Mouse (Mus musculus) liver, embryonic 15.5 days (tissue): ENCODE measurements at regions not wholly inside any gene's neighbourhood (a gene's known extent, or its start where the extent isn't known, plus 50 kb on each side); places are given as distances from the start of the nearest gene placed in this dataset.

ENCODE experiments used
- ATAC-seq: fragments of 200-750 bp; cut with Nextera tagmentation; 2 replicates; pipeline ENCODE4 v1.8.0; 2017; ENCODE audit warnings: moderate number of reproducible peaks, mild to moderate bottlenecking, moderate library complexity; ENCODE audit not compliant: insufficient read depth
- H3K27ac ChIP-seq: fragments of 300-500 bp; sonication (generic); replicated peaks from 2 replicates; pipeline ENCODE4 v1.5.1; 2015; ENCODE audit warnings: mild to moderate bottlenecking, inconsistent platforms
- H3K27me3 ChIP-seq: fragments of 300-500 bp; sonication (generic); 2 replicates; pipeline ENCODE4 v1.6.1; 2015; ENCODE audit warnings: mild to moderate bottlenecking, inconsistent platforms
- H3K36me3 ChIP-seq: fragments of 300-500 bp; sonication (generic); replicated peaks from 2 replicates; pipeline ENCODE4 v1.6.1; 2015; ENCODE audit warnings: moderate library complexity, mild to moderate bottlenecking, inconsistent platforms
- H3K4me1 ChIP-seq: fragments of 300-500 bp; sonication (generic); replicated peaks from 2 replicates; pipeline ENCODE4 v1.6.1; 2015; ENCODE audit warnings: inconsistent platforms
- H3K4me2 ChIP-seq: fragments of 300-500 bp; sonication (generic); 2 replicates; pipeline ENCODE4 v1.6.1; 2015; ENCODE audit warnings: moderate library complexity, mild to moderate bottlenecking, inconsistent platforms
- H3K4me3 ChIP-seq: fragments of 300-500 bp; sonication (generic); replicated peaks from 2 replicates; pipeline ENCODE4 v1.5.1; 2015; ENCODE audit warnings: mild to moderate bottlenecking, inconsistent platforms
- H3K9ac ChIP-seq: fragments of 300-500 bp; sonication (generic); 2 replicates; pipeline ENCODE4 v1.6.1; 2015; ENCODE audit warnings: moderate library complexity, mild to moderate bottlenecking, inconsistent platforms
- H3K9me3 ChIP-seq: fragments of 300-500 bp; sonication (generic); replicated peaks from 2 replicates; pipeline ENCODE4 v1.6.1; 2016; ENCODE audit warnings: inconsistent platforms
- WGBS: fragments of 180-500 bp; shearing (Covaris S2); methylation state at CpG from one replicate; pipeline ENCODE4 v1.1.7; 2015; ENCODE audit warnings: mixed read lengths; ENCODE audit not compliant: insufficient replicate concordance; 5-methylcytosine and 5-hydroxymethylcytosine counted together

DNA sequence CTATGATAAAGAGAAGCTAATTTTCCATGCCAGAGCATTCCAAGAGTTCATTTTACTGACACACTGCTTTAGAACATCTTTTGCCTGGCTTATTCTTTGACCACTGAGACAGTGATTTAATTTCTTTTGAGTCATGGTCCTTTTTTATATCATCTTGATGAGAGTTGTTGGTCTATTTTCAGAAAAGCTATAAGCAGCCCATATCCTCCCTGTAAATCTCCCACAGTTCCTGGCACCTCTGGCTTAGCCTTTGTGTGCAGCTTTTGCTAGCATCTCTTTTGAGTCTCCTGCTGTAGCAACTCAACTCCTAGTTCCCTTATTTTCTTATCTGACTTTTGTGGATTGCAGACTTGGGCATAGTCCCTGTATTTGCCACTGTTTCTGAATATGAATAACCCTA is 207.5 kb upstream of the 4931417E11Rik start:
- H3K27ac ChIP-seq: no peak overlapping the region
- ATAC-seq: no peak

DNA sequence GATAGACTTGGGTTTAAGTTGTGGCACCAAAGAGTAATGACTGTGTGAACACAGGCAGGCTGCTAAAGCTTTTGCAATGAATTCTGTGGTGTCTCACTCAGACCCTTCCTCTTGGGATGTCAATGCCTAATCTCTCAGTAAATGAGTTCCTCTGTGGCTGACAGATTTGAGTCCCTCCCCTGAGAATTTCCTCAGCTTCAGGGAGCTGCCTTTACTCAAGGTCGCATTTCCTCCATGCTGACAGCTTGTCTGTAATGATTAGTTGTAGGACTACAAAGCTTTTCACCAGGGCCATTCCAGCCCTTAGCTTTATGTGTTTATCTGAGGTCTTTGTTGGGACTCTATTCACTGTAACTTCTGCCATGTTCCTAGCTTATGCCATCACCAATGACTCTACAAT is 199.9 kb upstream of the 4931417E11Rik start:
- Histone ChIP-seq H3K27ac (no peak overlapping the region), H3K4me1 (no peaks in the 10 kb centered on the region), H3K4me2 (no peak overlapping the region), H3K9me3 (no peaks in the 10 kb centered on the region), H3K9ac (no peak overlapping the region), H3K27me3 (no peaks in the 10 kb centered on the region), H3K4me3 (no peak overlapping the region), H3K36me3 (no peaks in the 10 kb centered on the region)
- 0% methylated on average over 1 of the region's 1 CpGs for WGBS
- no peak for ATAC-seq

More for the DNA sequence above, 207.5 kb upstream of the 4931417E11Rik start:
- no peak overlapping the region for H3K9ac ChIP-seq
- H3K4me3 ChIP-seq: no peak overlapping the region
- no peaks in the 10 kb centered on the region for H3K4me1 ChIP-seq
- no peak overlapping the region for H3K4me2 ChIP-seq
- no peaks in the 10 kb centered on the region for H3K36me3 ChIP-seq
- no peaks in the 10 kb centered on the region for H3K9me3 ChIP-seq
- H3K27me3 ChIP-seq: no peaks in the 10 kb centered on the region

DNA sequence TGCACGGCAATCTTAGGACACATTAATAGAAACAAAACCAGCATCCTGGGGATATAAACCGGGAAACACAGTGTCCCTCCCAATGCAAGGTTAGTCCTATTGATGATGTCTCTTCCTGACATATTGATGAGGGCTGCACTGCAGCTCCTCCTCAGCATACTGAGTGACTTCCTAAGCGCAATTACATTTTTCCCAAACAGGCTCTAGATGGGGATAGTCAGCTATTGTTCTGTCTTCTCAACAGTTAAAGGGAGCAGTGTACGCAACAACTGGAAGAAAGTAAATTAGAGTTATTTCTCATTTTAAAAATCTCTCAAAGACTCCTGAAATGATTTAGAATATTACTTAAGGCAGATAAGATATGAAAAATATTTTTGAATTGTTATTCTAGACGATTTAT is 189.5 kb upstream of the 4931417E11Rik start:
- ATAC-seq: no peak
- no peaks in the 10 kb centered on the region for H3K4me1 ChIP-seq
- no peak overlapping the region for H3K27ac ChIP-seq
- no peaks in the 10 kb centered on the region for H3K9me3 ChIP-seq
- no peak overlapping the region for H3K4me3 ChIP-seq
- H3K27me3 ChIP-seq: no peaks in the 10 kb centered on the region
- no peak overlapping the region for H3K4me2 ChIP-seq
- H3K9ac ChIP-seq: no peak overlapping the region
- 63% methylated on average over 5 of the region's 5 CpGs for WGBS
- H3K36me3 ChIP-seq: no peaks in the 10 kb centered on the region

DNA sequence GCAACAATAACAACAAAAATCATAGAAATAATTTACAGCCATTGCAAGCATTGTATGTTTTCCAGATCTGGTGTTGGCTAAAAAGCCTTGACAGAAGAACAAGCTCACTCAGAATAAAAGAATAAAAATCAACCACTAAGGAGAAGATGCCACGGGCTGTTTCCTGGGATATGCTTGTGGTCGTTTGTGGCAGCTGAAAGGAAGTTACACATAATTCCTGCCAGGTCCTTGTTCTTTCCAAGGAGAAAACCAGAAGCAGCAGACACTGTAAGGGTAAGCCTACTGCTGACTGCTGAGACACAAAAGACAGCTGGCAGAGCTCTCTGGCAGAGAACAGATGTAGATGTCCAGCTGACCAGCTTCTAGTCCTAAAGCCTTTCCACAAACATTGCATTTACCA is 175.9 kb upstream of the 4931417E11Rik start:
- no peak overlapping the region for H3K27ac ChIP-seq

DNA sequence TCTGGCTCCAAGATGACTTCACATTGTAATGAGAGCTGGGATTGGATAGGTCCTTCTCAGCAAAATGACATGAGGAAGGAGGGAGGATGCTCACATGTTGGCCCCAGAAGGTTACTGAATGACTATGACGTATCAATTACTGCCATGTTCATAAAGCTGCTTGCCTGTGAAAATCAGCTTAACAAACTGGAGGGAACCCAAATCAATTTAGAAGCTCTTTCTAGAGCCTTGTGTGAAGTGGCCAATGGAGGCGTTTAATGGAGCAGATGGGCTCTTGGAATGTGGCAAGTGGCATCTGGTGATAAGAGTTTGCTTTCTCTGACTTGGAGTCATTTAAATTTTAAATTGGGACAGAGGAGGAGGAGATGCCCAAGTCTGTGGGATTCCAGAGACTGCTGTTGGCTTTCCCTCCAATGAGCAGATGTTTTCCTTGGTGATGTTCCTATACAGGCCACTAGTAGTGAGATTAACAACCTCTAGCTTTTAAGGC is 175.4 kb upstream of the 4931417E11Rik start:
- WGBS: 47% methylated on average over 2 of the region's 2 CpGs

More for the DNA sequence above, 175.9 kb upstream of the 4931417E11Rik start:
- no peaks in the 10 kb centered on the region for H3K9me3 ChIP-seq
- H3K4me3 ChIP-seq: no peak overlapping the region
- H3K9ac ChIP-seq: no peak overlapping the region
- H3K4me1 ChIP-seq: no peaks in the 10 kb centered on the region
- H3K4me2 ChIP-seq: no peak overlapping the region
- no peaks in the 10 kb centered on the region for H3K27me3 ChIP-seq
- WGBS: 14% methylated on average over 2 of the region's 2 CpGs
- H3K36me3 ChIP-seq: no peaks in the 10 kb centered on the region
- ATAC-seq: no peak

DNA sequence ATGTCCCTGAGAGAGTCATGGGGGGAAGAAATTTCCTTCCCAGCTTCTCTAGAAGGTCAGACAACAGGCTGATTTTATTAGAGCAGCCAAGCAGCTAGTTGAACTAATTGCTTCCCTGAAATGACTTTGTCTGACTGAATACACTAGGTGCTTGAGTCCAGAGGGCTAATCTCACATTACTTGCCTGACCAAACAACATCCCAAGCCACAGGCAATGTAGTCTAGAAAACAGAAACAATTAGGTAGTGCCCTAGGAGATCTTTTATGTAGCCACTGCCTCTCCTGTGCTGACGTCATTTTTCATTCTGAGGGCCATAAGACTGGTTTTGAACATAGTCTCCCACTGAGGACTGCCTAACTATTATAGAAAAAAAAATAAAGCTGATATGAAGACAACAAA is 159.1 kb upstream of the 4931417E11Rik start:
- Histone ChIP-seq H3K9me3 (no peaks in the 10 kb centered on the region), H3K4me1 (no peaks in the 10 kb centered on the region), H3K27ac (no peak overlapping the region), H3K27me3 (no peaks in the 10 kb centered on the region), H3K4me2 (no peak overlapping the region), H3K36me3 (no peaks in the 10 kb centered on the region), H3K4me3 (no peak overlapping the region), H3K9ac (no peak overlapping the region)
- no peak for ATAC-seq
- 60% methylated on average over 1 of the region's 1 CpGs for WGBS

More for the DNA sequence above, 175.4 kb upstream of the 4931417E11Rik start:
- H3K27me3 ChIP-seq: no peaks in the 10 kb centered on the region
- H3K4me1 ChIP-seq: no peaks in the 10 kb centered on the region
- H3K4me3 ChIP-seq: no peak overlapping the region
- no peaks in the 10 kb centered on the region for H3K36me3 ChIP-seq
- no peak overlapping the region for H3K27ac ChIP-seq
- H3K9ac ChIP-seq: no peak overlapping the region
- ATAC-seq: no peak
- H3K4me2 ChIP-seq: no peak overlapping the region
- H3K9me3 ChIP-seq: no peaks in the 10 kb centered on the region

DNA sequence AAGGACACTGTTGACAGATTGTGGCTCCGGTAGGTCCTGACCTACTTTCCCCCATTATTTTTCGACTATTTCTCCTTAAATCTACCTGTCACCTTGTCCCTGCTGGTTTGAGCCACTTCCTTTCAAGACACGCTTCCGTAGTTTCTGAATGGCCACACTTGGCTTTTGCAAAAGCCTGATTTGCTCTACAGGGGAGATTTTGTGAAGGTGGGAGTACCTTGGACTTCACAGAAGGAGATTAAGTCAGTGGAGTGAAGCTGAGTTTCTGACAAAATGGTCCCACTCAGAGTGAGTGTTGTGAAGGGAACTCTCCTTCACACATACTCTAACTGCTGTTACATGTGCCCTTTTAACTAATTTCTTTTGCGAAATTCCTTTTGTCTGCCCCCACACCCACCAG is 157.0 kb upstream of the 4931417E11Rik start:
- no peaks in the 10 kb centered on the region for H3K36me3 ChIP-seq
- no peak overlapping the region for H3K27ac ChIP-seq
- H3K9ac ChIP-seq: no peak overlapping the region
- no peak overlapping the region for H3K4me2 ChIP-seq
- 69% methylated on average over 5 of the region's 5 CpGs for WGBS
- no peaks in the 10 kb centered on the region for H3K9me3 ChIP-seq
- no peaks in the 10 kb centered on the region for H3K27me3 ChIP-seq
- no peak for ATAC-seq
- H3K4me1 ChIP-seq: no peaks in the 10 kb centered on the region
- H3K4me3 ChIP-seq: no peak overlapping the region

DNA sequence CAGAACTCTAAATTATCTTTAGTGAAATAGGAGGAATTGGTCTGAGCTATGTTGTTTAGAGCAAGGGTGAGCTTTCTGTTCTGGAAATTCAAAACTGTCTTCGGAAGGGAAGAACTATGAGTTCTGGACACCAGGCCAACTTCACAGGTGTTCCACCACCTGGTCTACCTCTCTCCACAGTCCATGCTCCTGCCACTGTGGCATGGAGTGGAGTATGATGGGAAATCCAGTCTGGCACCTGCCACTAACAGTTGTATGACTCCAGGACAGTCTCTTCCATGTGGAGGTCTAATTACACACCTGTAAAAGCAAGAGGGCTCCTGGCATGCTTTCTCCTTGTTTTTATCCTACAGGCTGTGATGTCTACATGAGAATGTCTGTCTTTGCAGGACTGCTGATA is 154.7 kb upstream of the 4931417E11Rik start:
- H3K27ac ChIP-seq: no peak overlapping the region
- no peak overlapping the region for H3K4me3 ChIP-seq
- no peaks in the 10 kb centered on the region for H3K9me3 ChIP-seq
- no peaks in the 10 kb centered on the region for H3K27me3 ChIP-seq
- no peaks in the 10 kb centered on the region for H3K36me3 ChIP-seq
- H3K9ac ChIP-seq: no peak overlapping the region
- no peaks in the 10 kb centered on the region for H3K4me1 ChIP-seq
- 49% methylated on average over 1 of the region's 1 CpGs for WGBS
- ATAC-seq: no peak
- no peak overlapping the region for H3K4me2 ChIP-seq

DNA sequence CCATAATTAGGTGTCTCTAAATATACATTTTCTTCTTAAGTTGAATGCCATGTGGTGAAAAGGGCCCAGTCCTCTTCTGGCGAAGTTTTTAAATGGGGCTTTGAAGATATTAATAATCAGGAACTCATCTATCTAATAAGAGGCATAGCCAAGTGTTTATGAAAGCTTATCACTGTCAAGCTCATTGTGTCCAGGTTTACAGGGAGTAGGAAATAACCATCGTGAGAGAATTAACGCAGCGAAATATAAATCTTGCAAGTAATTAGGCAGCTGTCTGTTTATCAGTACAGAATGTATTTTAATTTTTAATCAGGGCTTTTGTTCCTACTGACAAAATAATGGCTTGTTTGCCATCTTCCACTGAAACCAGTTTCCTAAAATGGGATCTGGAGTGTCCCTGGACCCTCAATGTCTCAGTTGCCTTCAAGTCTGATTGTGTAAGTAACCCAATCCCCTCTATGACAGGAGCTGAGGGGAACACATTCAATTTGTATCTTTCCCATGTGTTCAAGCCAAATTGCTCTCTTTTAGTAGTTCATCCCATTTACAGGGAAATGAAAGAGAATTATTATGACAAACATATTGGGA is 152.5 kb upstream of the 4931417E11Rik start:
- H3K36me3 ChIP-seq: no peaks in the 10 kb centered on the region
- no peak for ATAC-seq
- H3K4me2 ChIP-seq: no peak overlapping the region
- no peak overlapping the region for H3K4me3 ChIP-seq
- no peaks in the 10 kb centered on the region for H3K4me1 ChIP-seq
- H3K27me3 ChIP-seq: no peaks in the 10 kb centered on the region
- no peak overlapping the region for H3K27ac ChIP-seq
- H3K9me3 ChIP-seq: no peaks in the 10 kb centered on the region
- H3K9ac ChIP-seq: no peak overlapping the region
- WGBS: 67% methylated on average over 4 of the region's 4 CpGs

DNA sequence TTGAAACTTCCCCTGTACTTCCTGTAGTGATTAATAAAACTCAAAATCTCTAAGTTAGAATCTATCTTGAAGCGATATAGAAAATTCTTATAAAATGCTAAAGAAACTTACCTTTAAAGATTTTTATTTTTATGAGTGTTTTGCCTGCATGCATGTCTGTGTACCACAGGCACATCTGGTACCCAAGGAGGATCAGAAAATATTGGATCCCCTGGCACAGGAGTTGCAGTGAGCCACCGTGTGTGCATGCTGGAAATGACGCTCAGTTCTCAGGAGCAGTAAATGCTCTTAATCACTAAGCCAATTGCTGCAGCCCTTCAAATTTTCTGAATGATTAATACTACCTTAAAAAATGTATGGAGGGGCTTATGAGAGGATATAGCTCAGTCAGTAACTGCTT is 142.8 kb upstream of the 4931417E11Rik start:
- Histone ChIP-seq H3K4me1 (no peaks in the 10 kb centered on the region), H3K4me3 (no peak overlapping the region), H3K27ac (no peak overlapping the region), H3K27me3 (no peaks in the 10 kb centered on the region), H3K36me3 (no peaks in the 10 kb centered on the region), H3K9me3 (no peaks in the 10 kb centered on the region), H3K4me2 (no peak overlapping the region), H3K9ac (no peak overlapping the region)
- no peak for ATAC-seq
- 65% methylated on average over 3 of the region's 3 CpGs for WGBS

DNA sequence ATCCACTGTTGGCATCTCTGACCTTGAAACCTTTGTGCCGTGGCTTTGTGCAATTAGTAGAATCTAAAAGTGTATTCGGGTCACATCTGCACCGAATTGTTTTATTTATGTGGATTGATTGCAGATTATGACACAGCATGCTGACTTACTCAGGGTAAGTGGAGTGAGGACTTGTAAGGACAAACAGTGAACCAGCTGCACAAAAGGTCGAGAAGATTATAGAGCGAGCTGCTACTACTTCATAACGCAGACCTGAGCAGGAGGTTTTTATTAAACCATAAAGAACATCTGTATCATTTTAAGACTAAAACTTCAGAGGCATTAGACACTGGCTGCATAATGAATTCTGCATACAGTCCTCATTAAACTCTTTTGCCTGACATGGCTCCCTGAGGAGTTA is 142.4 kb upstream of the 4931417E11Rik start:
- no peaks in the 10 kb centered on the region for H3K4me1 ChIP-seq
- WGBS: 62% methylated on average over 6 of the region's 6 CpGs
- no peak overlapping the region for H3K4me2 ChIP-seq
- H3K9me3 ChIP-seq: no peaks in the 10 kb centered on the region
- H3K27me3 ChIP-seq: no peaks in the 10 kb centered on the region
- H3K9ac ChIP-seq: no peak overlapping the region
- H3K27ac ChIP-seq: no peak overlapping the region
- ATAC-seq: no peak
- H3K4me3 ChIP-seq: no peak overlapping the region
- no peaks in the 10 kb centered on the region for H3K36me3 ChIP-seq

DNA sequence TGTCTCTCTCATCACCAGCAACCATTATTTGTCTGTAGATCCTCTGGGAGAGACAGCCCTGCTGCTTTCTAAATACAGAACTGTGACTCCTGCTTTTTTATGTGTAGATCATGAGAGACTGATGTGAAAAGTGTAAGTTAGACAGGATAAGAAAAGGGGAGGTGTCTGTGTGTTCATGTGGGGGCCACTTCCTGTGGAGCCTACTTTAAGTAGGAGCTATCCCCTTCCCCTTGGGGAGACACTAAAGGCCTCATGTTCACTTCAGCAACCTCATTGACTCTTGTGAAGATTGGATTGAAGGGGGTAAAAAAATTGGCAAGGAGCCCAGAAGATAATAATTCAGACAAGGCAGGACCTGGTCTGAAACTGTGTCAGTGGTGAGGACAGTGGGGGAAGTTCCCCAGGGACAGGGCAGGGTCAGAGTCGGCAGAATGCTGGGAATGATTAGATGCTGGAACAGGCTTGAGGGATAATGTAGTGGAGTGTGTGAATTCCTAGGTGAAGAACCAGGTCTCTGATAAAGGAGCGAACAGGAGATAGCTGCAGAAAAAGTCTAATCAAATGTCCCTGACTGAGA is 140.7 kb upstream of the 4931417E11Rik start:
- H3K36me3 ChIP-seq: no peaks in the 10 kb centered on the region
- 60% methylated on average over 2 of the region's 2 CpGs for WGBS
- ATAC-seq: no peak
- H3K9me3 ChIP-seq: no peaks in the 10 kb centered on the region
- H3K4me1 ChIP-seq: no peaks in the 10 kb centered on the region
- H3K4me2 ChIP-seq: no peak overlapping the region
- no peak overlapping the region for H3K27ac ChIP-seq
- H3K4me3 ChIP-seq: no peak overlapping the region
- no peak overlapping the region for H3K9ac ChIP-seq
- H3K27me3 ChIP-seq: no peaks in the 10 kb centered on the region
